Mouse (Mus musculus): Measurements from ENCODE around the gene Slc25a17. TPM values are rescaled to one million over a fixed set of nuclear protein-coding genes. Genes with fewer than 3 reads are reported as not detected.

Gene Slc25a17
- polyA plus RNA-seq, 2 experiments: 94.6 to 124 TPM

DNA sequence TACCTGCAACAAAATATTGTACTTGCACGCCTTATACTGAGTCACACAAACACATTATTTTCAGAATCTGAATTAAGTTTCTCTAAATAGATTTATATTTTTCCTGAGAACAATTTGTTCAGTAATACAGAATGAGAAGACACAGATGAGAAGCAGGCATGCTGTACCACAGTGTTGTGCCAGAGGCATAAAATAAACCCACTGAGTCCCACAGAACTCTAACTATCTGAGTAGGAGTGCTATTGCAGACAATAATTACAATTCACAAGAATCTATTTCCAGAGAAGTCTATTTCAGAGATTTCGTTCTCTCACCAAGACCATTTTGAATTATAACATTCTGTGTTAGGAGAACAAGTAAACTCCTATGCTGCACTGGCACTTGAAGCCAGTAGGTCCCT lies 13.1 kb downstream of the Slc25a17 start:
- ATAC-seq (ENCODE audit: low FRiP score, low read depth): no peak
- Histone ChIP-seq H3K9ac (ENCODE audit: low read depth, low read length, severe bottlenecking) (no peak overlapping the region), H3K27ac (replicated peaks; ENCODE audit: low read depth, low read length) (no peak overlapping the region), H3K9me3 (ENCODE audit: control insufficient read depth, low read length) (no peaks in the 10 kb centered on the region), H3K36me3 (ENCODE audit: control insufficient read depth, insufficient read depth, low read length) (peaks cover 12% of the 10 kb centered on the region), H3K27me3 (ENCODE audit: control insufficient read depth, insufficient read depth, low read length) (no peaks in the 10 kb centered on the region), H3K4me1 (ENCODE audit: control insufficient read depth, insufficient read depth, low read length) (no peaks in the 10 kb centered on the region), H3K4me2 (replicated peaks; ENCODE audit: low read depth, low read length, severe bottlenecking) (no peak overlapping the region), H3K4me3 (replicated peaks; ENCODE audit: low read length) (no peak overlapping the region)
- DNase-seq (ENCODE audit: low spot score): no peak
- TF ChIP-seq POLR2A (IDR thresholded peaks at IDR 0.05; ENCODE audit: borderline replicate concordance, extremely low read depth, insufficient read depth, insufficient read length): no peak
- WGBS: 92% methylated on average over 2 of the region's 2 CpGs

DNA sequence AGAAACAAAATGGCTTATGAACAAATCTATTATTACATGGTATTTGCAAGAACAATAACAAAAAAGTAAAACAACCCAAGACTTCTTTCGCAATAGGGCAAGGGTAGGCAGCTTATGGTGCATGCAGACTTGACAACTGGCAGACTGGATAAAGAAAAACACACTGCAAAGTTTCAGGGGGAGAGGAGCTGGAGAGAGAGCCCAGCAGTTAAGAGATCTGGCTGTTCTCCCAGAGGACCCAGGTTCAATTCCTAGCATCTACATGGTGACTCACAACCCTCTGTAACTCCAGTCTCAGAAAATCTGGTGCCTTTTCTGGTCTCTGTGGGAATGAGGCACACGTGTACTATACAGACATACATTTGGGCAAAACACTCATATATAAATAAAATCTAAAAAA lies 19.2 kb downstream of the Slc25a17 start:
- no peak for TF ChIP-seq POLR2A (IDR thresholded peaks at IDR 0.05; ENCODE audit: borderline replicate concordance, extremely low read depth, insufficient read depth, insufficient read length)
- H3K4me2 ChIP-seq (replicated peaks; ENCODE audit: low read depth, low read length, severe bottlenecking): no peak overlapping the region
- no peaks in the 10 kb centered on the region for H3K27me3 ChIP-seq (ENCODE audit: control insufficient read depth, insufficient read depth, low read length)
- H3K4me1 ChIP-seq (ENCODE audit: control insufficient read depth, insufficient read depth, low read length): no peaks in the 10 kb centered on the region
- no peaks in the 10 kb centered on the region for H3K9me3 ChIP-seq (ENCODE audit: control insufficient read depth, low read length)
- H3K4me3 ChIP-seq (replicated peaks; ENCODE audit: low read length): no peak overlapping the region
- no peak for DNase-seq (ENCODE audit: low spot score)
- H3K9ac ChIP-seq (ENCODE audit: low read depth, low read length, severe bottlenecking): no peak overlapping the region
- peaks cover 52% of the 10 kb centered on the region for H3K36me3 ChIP-seq (ENCODE audit: control insufficient read depth, insufficient read depth, low read length)
- WGBS: 89% methylated on average over 2 of the region's 2 CpGs
- ATAC-seq (ENCODE audit: low FRiP score, low read depth): no peak
- no peak overlapping the region for H3K27ac ChIP-seq (replicated peaks; ENCODE audit: low read depth, low read length)

DNA sequence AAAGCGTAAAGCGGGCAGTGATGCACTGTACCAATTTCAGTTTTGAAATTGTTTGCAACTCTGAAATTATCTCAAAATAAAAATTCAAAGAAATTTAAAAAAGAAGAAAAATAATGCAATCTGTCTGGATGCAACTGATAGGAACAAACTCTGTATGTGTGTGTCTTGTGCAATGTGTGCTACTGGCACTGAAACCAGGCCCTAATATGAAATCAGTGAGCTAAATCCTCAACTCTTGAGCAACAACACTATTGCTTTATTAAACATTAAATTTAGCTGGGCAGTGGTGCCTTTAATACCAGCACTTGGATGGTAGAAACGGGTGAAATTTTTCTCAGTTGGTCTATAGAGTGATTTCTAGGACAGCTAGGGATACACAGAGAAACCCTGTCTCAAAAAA lies 21.5 kb downstream of the Slc25a17 start:
- Histone ChIP-seq H3K9ac (ENCODE audit: low read depth, low read length, severe bottlenecking) (no peak overlapping the region), H3K27me3 (ENCODE audit: control insufficient read depth, insufficient read depth, low read length) (no peaks in the 10 kb centered on the region)
- no peak for TF ChIP-seq POLR2A (IDR thresholded peaks at IDR 0.05; ENCODE audit: borderline replicate concordance, extremely low read depth, insufficient read depth, insufficient read length)

DNA sequence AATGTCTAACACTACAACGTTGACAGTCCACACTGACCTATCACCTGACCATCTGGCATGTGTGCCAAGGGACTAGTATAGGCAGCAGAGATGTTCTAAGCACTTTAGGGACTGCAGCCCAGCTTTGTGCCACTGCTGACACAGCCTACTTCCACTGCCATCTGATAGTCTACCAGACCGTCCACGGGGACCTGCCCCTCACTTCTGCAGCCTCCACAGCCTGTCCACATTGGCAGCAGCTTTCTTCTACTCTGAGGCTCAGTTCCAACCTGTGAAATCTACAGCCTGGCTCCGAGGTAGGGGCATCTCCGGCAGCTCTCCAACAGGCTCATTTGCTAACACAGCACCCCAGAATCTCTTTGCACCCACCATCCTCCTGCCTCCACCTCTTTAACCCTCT lies 24.1 kb downstream of the Slc25a17 start:
- DNase-seq (ENCODE audit: low spot score) (no peak), ATAC-seq (ENCODE audit: low FRiP score, low read depth) (no peak)
- Histone ChIP-seq H3K9ac (ENCODE audit: low read depth, low read length, severe bottlenecking) (no peak overlapping the region), H3K4me3 (replicated peaks; ENCODE audit: low read length) (no peak overlapping the region), H3K36me3 (ENCODE audit: control insufficient read depth, insufficient read depth, low read length) (peaks cover 72% of the 10 kb centered on the region), H3K4me1 (ENCODE audit: control insufficient read depth, insufficient read depth, low read length) (no peaks in the 10 kb centered on the region), H3K27me3 (ENCODE audit: control insufficient read depth, insufficient read depth, low read length) (no peaks in the 10 kb centered on the region), H3K4me2 (replicated peaks; ENCODE audit: low read depth, low read length, severe bottlenecking) (no peak overlapping the region), H3K27ac (replicated peaks; ENCODE audit: low read depth, low read length) (no peak overlapping the region), H3K9me3 (ENCODE audit: control insufficient read depth, low read length) (no peaks in the 10 kb centered on the region)
- no peak for TF ChIP-seq POLR2A (IDR thresholded peaks at IDR 0.05; ENCODE audit: borderline replicate concordance, extremely low read depth, insufficient read depth, insufficient read length)
- 92% methylated on average over 5 of the region's 5 CpGs for WGBS

More for the DNA sequence above, 21.5 kb downstream of the Slc25a17 start:
- H3K36me3 ChIP-seq (ENCODE audit: control insufficient read depth, insufficient read depth, low read length): peaks cover 66% of the 10 kb centered on the region
- no peak overlapping the region for H3K27ac ChIP-seq (replicated peaks; ENCODE audit: low read depth, low read length)
- no peaks in the 10 kb centered on the region for H3K4me1 ChIP-seq (ENCODE audit: control insufficient read depth, insufficient read depth, low read length)
- DNase-seq (ENCODE audit: low spot score) (no peak), ATAC-seq (ENCODE audit: low FRiP score, low read depth) (no peak)
- no peak overlapping the region for H3K4me3 ChIP-seq (replicated peaks; ENCODE audit: low read length)
- 95% methylated on average over 3 of the region's 3 CpGs for WGBS
- no peak overlapping the region for H3K4me2 ChIP-seq (replicated peaks; ENCODE audit: low read depth, low read length, severe bottlenecking)
- no peaks in the 10 kb centered on the region for H3K9me3 ChIP-seq (ENCODE audit: control insufficient read depth, low read length)

DNA sequence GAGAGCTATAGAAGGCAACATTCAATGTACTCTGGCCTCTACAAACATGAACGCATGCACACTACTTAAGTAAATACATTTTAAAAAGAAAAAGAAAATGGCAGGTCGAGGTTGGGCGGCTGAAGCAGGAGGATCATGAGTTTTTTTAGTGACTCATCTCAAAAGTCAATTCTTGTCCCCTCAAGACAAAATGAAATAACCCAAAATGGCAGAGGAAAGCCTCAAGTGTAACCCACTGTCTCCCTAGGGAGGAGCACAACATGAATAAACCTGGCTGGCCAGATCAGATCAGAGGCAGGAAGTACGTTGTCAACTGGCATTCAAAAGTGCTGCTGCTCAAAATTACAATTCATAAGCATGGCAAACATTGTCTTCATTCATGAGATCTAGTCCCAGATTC lies 28.1 kb downstream of the Slc25a17 start:
- Histone ChIP-seq H3K36me3 (ENCODE audit: control insufficient read depth, insufficient read depth, low read length) (peaks cover 63% of the 10 kb centered on the region), H3K27ac (replicated peaks; ENCODE audit: low read depth, low read length) (no peak overlapping the region), H3K9ac (ENCODE audit: low read depth, low read length, severe bottlenecking) (no peak overlapping the region), H3K4me2 (replicated peaks; ENCODE audit: low read depth, low read length, severe bottlenecking) (no peak overlapping the region), H3K4me1 (ENCODE audit: control insufficient read depth, insufficient read depth, low read length) (no peaks in the 10 kb centered on the region), H3K4me3 (replicated peaks; ENCODE audit: low read length) (no peak overlapping the region), H3K9me3 (ENCODE audit: control insufficient read depth, low read length) (no peaks in the 10 kb centered on the region), H3K27me3 (ENCODE audit: control insufficient read depth, insufficient read depth, low read length) (no peaks in the 10 kb centered on the region)
- no peak for TF ChIP-seq POLR2A (IDR thresholded peaks at IDR 0.05; ENCODE audit: borderline replicate concordance, extremely low read depth, insufficient read depth, insufficient read length)
- WGBS: 91% methylated on average over 4 of the region's 4 CpGs
- DNase-seq (ENCODE audit: low spot score) (no peak), ATAC-seq (ENCODE audit: low FRiP score, low read depth) (no peak)
